7 mouse cellular contexts compared by ENCODE assay signal in the genomic region with DNA sequence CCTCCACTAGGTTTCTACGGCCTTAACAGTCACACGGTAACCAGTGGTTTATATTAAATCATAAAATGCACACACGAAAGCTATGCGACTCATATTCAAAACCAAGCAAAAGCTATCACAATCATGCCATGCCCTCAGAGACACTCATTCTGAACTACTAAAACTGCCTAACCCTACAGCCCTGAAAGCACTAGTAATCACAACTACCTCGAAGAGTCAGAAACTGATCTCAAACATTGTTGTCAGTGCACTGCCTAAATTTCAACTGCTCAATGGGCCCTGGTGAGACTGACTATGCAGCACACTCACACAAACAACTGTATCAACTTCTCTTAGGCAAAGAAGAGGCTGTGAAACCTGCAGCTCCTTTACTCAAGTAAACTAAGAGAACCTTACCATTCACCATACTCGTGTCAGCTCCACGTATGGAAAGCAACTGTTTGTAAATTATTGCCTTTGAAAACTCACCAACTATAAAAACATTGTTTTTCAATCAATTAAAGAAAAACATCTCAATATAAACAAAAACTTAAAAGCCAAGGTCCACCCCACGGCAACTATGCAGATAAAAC. TPM values are rescaled to one million over a fixed set of nuclear protein-coding genes. Genes with fewer than 3 reads are reported as not detected.
DNase-seq lines count a peak whose midpoint lies in the region; ATAC-seq lines count a peak whose summit lies in the region.

No protein-coding gene starts in this region.

- H3K9ac ChIP-seq in liver, embryonic 13.5 days, result peak overlapping the region; percentile 97

- peak overlapping the region; percentile 76 for H3K4me2 ChIP-seq in liver, embryonic 13.5 days

- ATAC-seq in liver, embryonic 13.5 days (ENCODE audit: low read depth), result no peak

- no peaks in the 10 kb centered on the region for H3K9me3 ChIP-seq in hindbrain, embryonic 10.5 days
- no peaks in the 10 kb centered on the region for H3K9me3 ChIP-seq in liver, embryonic 13.5 days (replicated peaks)

- H3K36me3 ChIP-seq in hindbrain, embryonic 10.5 days, result peaks cover 21% of the 10 kb centered on the region
- peaks cover 4% of the 10 kb centered on the region; the same call in 1 of the 2 replicates for H3K36me3 ChIP-seq in liver, embryonic 13.5 days

- H3K27ac ChIP-seq in hindbrain, embryonic 10.5 days, result peak overlapping the region; percentile 96
- H3K27ac ChIP-seq in liver, embryonic 13.5 days, result peak overlapping the region; percentile 72

- H3K4me3 ChIP-seq in hindbrain, embryonic 10.5 days, result peak overlapping the region; percentile 95
- H3K4me3 ChIP-seq in liver, embryonic 13.5 days (replicated peaks), result peak overlapping the region; percentile 96

- WGBS in hindbrain, embryonic 10.5 days, result 47% methylated on average over 8 of the region's 8 CpGs
- WGBS in liver, embryonic 13.5 days (ENCODE audit: insufficient replicate concordance), result 37% methylated on average over 8 of the region's 8 CpGs

- peak; percentile 4 for DNase-seq in spleen, adult 12 weeks (ENCODE audit: low spot score)
- no peak for DNase-seq in spleen, postnatal 4 days (ENCODE audit: low spot score in 2 of 2)
- DNase-seq in c-Kit-positive CD71-positive TER-119-positive erythroid progenitor cells, embryonic 14.5 days (ENCODE audit: low spot score), result peak; percentile 37
- DNase-seq in hindbrain, embryonic 10.5 days (ENCODE audit: low spot score), result peak; percentile 13
- no peak for DNase-seq in liver, embryonic 13.5 days
- peak; percentile 23 for DNase-seq in thymus, postnatal 25 days
- no peak for DNase-seq in frontal cortex, adult 2 months (ENCODE audit: extremely low spot score in 1 of 2, low spot score in 1 of 2)

- peaks cover 33% of the 10 kb centered on the region for H3K4me1 ChIP-seq in hindbrain, embryonic 10.5 days (replicated peaks)
- H3K4me1 ChIP-seq in liver, embryonic 13.5 days (replicated peaks), result peaks cover 20% of the 10 kb centered on the region

- no peaks in the 10 kb centered on the region for H3K27me3 ChIP-seq in hindbrain, embryonic 10.5 days (ENCODE audit: insufficient read depth, poor library complexity, severe bottlenecking)
- no peaks in the 10 kb centered on the region for H3K27me3 ChIP-seq in liver, embryonic 13.5 days

RNA-seq across cellular contexts. Expression of gene Phip, which starts 1.9 kb away (rescaled TPM):
- polyA plus RNA-seq in hindbrain, embryonic 10.5 days (2016; fragmentation: Nextera tagmentation; extraction: Ambion mirVana), result 89.0 and 113 TPM in 2 replicates
- polyA plus RNA-seq in liver, embryonic 13.5 days (2015; fragmentation: Nextera tagmentation; extraction: Ambion mirVana), result 25.8 and 29.5 TPM in 2 replicates
- 18.3 and 18.9 TPM in 2 replicates for polyA plus RNA-seq in frontal cortex, adult 2 months (2012; rRNA removed)

Comparison
In these comparisons a context has a peak if more than half of its experiments do, and no peak if none do; other contexts are left out.
1. DNase-seq: peak in spleen, adult 12 weeks (single experiment), c-Kit-positive CD71-positive TER-119-positive erythroid progenitor cells, embryonic 14.5 days (single experiment), hindbrain, embryonic 10.5 days (single experiment) and thymus, postnatal 25 days (single experiment); none in spleen, postnatal 4 days (0 of 2), liver, embryonic 13.5 days (single experiment) and frontal cortex, adult 2 months (0 of 2).